Comparison of ENCODE assay signal across 14 mouse cellular contexts in genomic region chr13:63023243-63024217, GRCm38 (mm10). TPM values are rescaled to one million over a fixed set of nuclear protein-coding genes. Genes with fewer than 3 reads are reported as not detected.
DNase-seq lines count a peak whose midpoint lies in the region; ATAC-seq and TF ChIP-seq lines count a peak whose summit lies in the region.
"Had no signal": no experiment of that assay in that cellular context is flagged by ENCODE, and none has a peak within 500 bp of the region (broad histone marks: within the 10 kb centered on the region; RNA-seq: fewer than 3 reads in every experiment).

No protein-coding gene starts in this region.

- H3K4me1 ChIP-seq in stomach, embryonic 14.5 days (ENCODE audit: control insufficient read depth, insufficient read depth, low read length), result peaks cover 10% of the 10 kb centered on the region; the same call in 1 of the 2 replicates
- peaks cover 4% of the 10 kb centered on the region; the same call in 1 of the 2 replicates for H3K4me1 ChIP-seq in stomach, postnatal 0 days (replicated peaks; ENCODE audit: control insufficient read depth, insufficient read depth)
- H3K4me1 ChIP-seq in intestine, embryonic 16.5 days (ENCODE audit: control insufficient read depth, insufficient read depth, low read length), result no peaks in the 10 kb centered on the region; the same call in 1 of the 2 replicates
- H3K4me1 ChIP-seq: liver, embryonic 15.5 days had no signal

- intact Hi-C loops in heart, postnatal 10 days (cut with DNase I), result no loop called here
- intact Hi-C loops in left cerebral cortex, postnatal 14 days (cut with DNase I), result no loop called here

- no peaks in the 10 kb centered on the region for H3K9me3 ChIP-seq in stomach, embryonic 14.5 days (ENCODE audit: control insufficient read depth, low read depth, low read length)
- no peaks in the 10 kb centered on the region for H3K9me3 ChIP-seq in stomach, postnatal 0 days (ENCODE audit: control insufficient read depth, low read length)
- no peaks in the 10 kb centered on the region for H3K9me3 ChIP-seq in intestine, embryonic 16.5 days (ENCODE audit: control insufficient read depth, low read length)
- H3K9me3 ChIP-seq: liver, embryonic 15.5 days; megakaryocyte, embryonic 14.5 days had no signal

- H3K4me2 ChIP-seq in stomach, embryonic 14.5 days (replicated peaks; ENCODE audit: low read depth, low read length), result no peak overlapping the region
- no peak overlapping the region for H3K4me2 ChIP-seq in stomach, postnatal 0 days (replicated peaks; ENCODE audit: low read depth)
- H3K4me2 ChIP-seq in intestine, embryonic 16.5 days (ENCODE audit: low read depth, low read length), result no peak overlapping the region
- H3K4me2 ChIP-seq: liver, embryonic 15.5 days had no signal

- H3K27ac ChIP-seq in stomach, embryonic 14.5 days (ENCODE audit: low read length), result peak overlapping the region; percentile 22; the same call in 1 of the 2 replicates
- no peak overlapping the region for H3K27ac ChIP-seq in stomach, postnatal 0 days (replicated peaks)
- no peak overlapping the region for H3K27ac ChIP-seq in intestine, embryonic 16.5 days (ENCODE audit: low read length)
- H3K27ac ChIP-seq: left cerebral cortex, adult 2 months; liver, embryonic 15.5 days had no signal

- TF ChIP-seq EP300 in stomach, postnatal 0 days (optimal IDR thresholded peaks at IDR 0.05), result no peak

- peak; percentile 30 to 35 for DNase-seq in heart, postnatal 10 days
- no peak for DNase-seq in heart, adult 9 months (ENCODE audit: low spot score in 2 of 2)
- DNase-seq in stomach, postnatal 0 days (ENCODE audit: low spot score), result no peak
- no peak for DNase-seq in left cerebral cortex, postnatal 14 days (ENCODE audit: low spot score in 2 of 2)
- no peak for DNase-seq in layer of hippocampus, adult 11-12 months (ENCODE audit: low spot score)
- DNase-seq: adrenal gland, postnatal 36 days; cerebellum, adult 11 months; forebrain, postnatal 0 days; thymus, adult 18-20 months had no signal

- H3K36me3 ChIP-seq in stomach, embryonic 14.5 days (ENCODE audit: control insufficient read depth, insufficient read depth, low read length), result no peaks in the 10 kb centered on the region
- no peaks in the 10 kb centered on the region for H3K36me3 ChIP-seq in stomach, postnatal 0 days (ENCODE audit: control insufficient read depth, insufficient read depth, low read length)
- no peaks in the 10 kb centered on the region for H3K36me3 ChIP-seq in intestine, embryonic 16.5 days (ENCODE audit: control insufficient read depth, insufficient read depth, low read length)
- H3K36me3 ChIP-seq: liver, embryonic 15.5 days had no signal

- H3K4me3 ChIP-seq in stomach, embryonic 14.5 days (ENCODE audit: low read depth, low read length), result no peak overlapping the region
- no peak overlapping the region for H3K4me3 ChIP-seq in stomach, postnatal 0 days (ENCODE audit: low read depth, low read length)
- H3K4me3 ChIP-seq in intestine, embryonic 16.5 days (ENCODE audit: low read length), result no peak overlapping the region
- H3K4me3 ChIP-seq: left cerebral cortex, adult 2 months; liver, embryonic 15.5 days; megakaryocyte, embryonic 14.5 days had no signal

- no peak for ATAC-seq in stomach, embryonic 14.5 days (ENCODE audit: insufficient number of reproducible peaks, insufficient read depth, low FRiP score, low read depth)
- ATAC-seq in stomach, postnatal 0 days (ENCODE audit: low FRiP score, low TSS enrichment), result no peak
- 0 out of 2 replicates have a peak, but pooled peaks have one; percentile 13 for ATAC-seq in intestine, embryonic 16.5 days
- ATAC-seq: forebrain, postnatal 0 days had no signal

- 49% methylated on average over 7 of the region's 7 CpGs for WGBS in stomach, embryonic 14.5 days
- WGBS in stomach, postnatal 0 days, result 40% methylated on average over 7 of the region's 7 CpGs
- 56% methylated on average over 7 of the region's 7 CpGs for WGBS in intestine, embryonic 16.5 days

- no peak overlapping the region for H3K9ac ChIP-seq in stomach, embryonic 14.5 days (replicated peaks; ENCODE audit: low read depth, low read length)
- no peak overlapping the region for H3K9ac ChIP-seq in stomach, postnatal 0 days (ENCODE audit: low read length)
- no peak overlapping the region for H3K9ac ChIP-seq in intestine, embryonic 16.5 days (ENCODE audit: low read depth, low read length)
- H3K9ac ChIP-seq: forebrain, postnatal 0 days; liver, embryonic 15.5 days had no signal

- H3K27me3 ChIP-seq in stomach, embryonic 14.5 days (ENCODE audit: control insufficient read depth, insufficient read depth, low read length), result no peaks in the 10 kb centered on the region
- H3K27me3 ChIP-seq in stomach, postnatal 0 days (ENCODE audit: control insufficient read depth, insufficient read depth, low read length), result no peaks in the 10 kb centered on the region
- no peaks in the 10 kb centered on the region for H3K27me3 ChIP-seq in intestine, embryonic 16.5 days (replicated peaks; ENCODE audit: control insufficient read depth, insufficient read depth, low read length)
- H3K27me3 ChIP-seq: liver, embryonic 15.5 days; megakaryocyte, embryonic 14.5 days had no signal

- no peak for TF ChIP-seq CTCF in stomach, postnatal 0 days (IDR thresholded peaks at IDR 0.05; ENCODE audit: low read depth)

RNA-seq across cellular contexts. Expression of gene 2010111I01Rik, which starts 58.8 kb away (rescaled TPM):
- total RNA-seq in heart, postnatal 10 days (2021), result 100 to 1,000 TPM; 121 to 143 TPM
- 140 TPM in 2 replicates for polyA plus RNA-seq in stomach, embryonic 14.5 days (2014; fragmentation: Nextera tagmentation; extraction: Ambion mirVana)
- polyA plus RNA-seq in stomach, postnatal 0 days (2015; fragmentation: Nextera tagmentation; extraction: Ambion mirVana), result 101 TPM in 2 replicates
- 92.8 and 98.7 TPM in 2 replicates for polyA plus RNA-seq in intestine, embryonic 16.5 days (2015; fragmentation: Nextera tagmentation; extraction: Ambion mirVana)
- 100 to 1,000 TPM in 1 of 2 experiments, 10 to 100 TPM in 1; 80.6 to 105 TPM for total RNA-seq in left cerebral cortex, postnatal 14 days (2021)

Comparison
In these comparisons a context has a peak if more than half of its experiments do, and no peak if none do; other contexts are left out.
1. DNase-seq: peak in heart, postnatal 10 days (2 of 2); none in heart, adult 9 months (0 of 2), stomach, postnatal 0 days (single experiment), left cerebral cortex, postnatal 14 days (0 of 2) and layer of hippocampus, adult 11-12 months (single experiment).